In the genomic region with DNA sequence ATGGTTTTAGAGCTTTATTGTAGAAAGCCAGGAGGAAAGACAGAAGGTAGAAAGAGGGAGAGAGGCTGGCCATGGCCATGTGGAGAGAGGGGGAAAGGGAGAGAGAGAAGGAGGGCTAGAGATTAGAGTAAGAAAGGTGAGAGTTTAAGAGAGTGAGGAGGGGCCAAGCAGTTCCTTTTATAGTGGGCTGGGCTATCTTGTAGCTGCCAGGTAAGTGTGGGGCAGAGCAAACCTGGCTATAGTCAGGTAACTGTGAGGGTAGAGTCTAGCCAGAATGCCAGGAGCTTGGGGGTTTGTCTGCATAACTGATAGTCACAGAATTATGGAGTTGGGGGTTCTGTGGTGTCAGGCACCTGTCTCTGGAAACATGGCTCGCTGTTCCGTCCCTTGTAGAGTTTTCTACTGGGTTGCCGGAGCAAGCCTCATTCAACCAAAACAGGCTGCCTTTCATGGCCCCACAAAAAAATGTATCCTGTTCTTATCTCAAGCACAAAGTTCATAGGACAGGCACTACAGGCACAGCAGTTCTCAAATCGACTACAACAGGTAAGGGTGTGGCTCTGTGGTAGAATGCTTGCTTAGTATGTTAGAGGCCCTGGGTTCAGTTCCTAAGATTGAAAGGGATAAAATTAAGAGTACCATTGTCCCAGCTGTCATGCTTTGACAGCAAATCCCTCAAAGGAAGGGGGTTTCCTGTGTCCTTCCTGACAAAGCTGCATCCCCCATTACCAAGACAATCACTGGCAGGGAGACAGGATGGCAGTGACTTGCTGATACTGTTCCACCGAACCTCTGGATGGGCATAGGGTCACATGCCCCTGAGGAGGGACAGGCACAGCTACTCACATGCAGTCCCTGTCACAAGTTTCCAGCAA, we compare ENCODE assay signal across 26 mouse cellular contexts. TPM values are rescaled to one million over a fixed set of nuclear protein-coding genes. Genes with fewer than 3 reads are reported as not detected.
DNase-seq lines count a peak whose midpoint lies in the region; ATAC-seq and TF ChIP-seq lines count a peak whose summit lies in the region.
"Had no signal": no experiment of that assay in that cellular context is flagged by ENCODE, and none has a peak within 500 bp of the region (broad histone marks: within the 10 kb centered on the region; RNA-seq: fewer than 3 reads in every experiment).

No protein-coding gene starts in this region.

- no peaks in the 10 kb centered on the region for H3K4me1 ChIP-seq in liver, embryonic 11.5 days (replicated peaks; ENCODE audit: control insufficient read depth, insufficient read depth, low read length)
- no peaks in the 10 kb centered on the region for H3K4me1 ChIP-seq in liver, postnatal 0 days (ENCODE audit: insufficient read depth)
- H3K4me1 ChIP-seq in intestine, embryonic 16.5 days (ENCODE audit: control insufficient read depth, insufficient read depth, low read length) = 0 out of 2 replicates have a peak, but pooled peaks cover 8% of the 10 kb centered on the region
- peaks cover 15% of the 10 kb centered on the region for H3K4me1 ChIP-seq in small intestine, adult 2 months (ENCODE audit: control insufficient read depth, insufficient read depth, insufficient read length, low read length)
- H3K4me1 ChIP-seq: embryonic facial prominence, embryonic 12.5 days; hindbrain, embryonic 12.5 days; kidney, embryonic 15.5 days; limb, embryonic 10.5 days; limb, embryonic 15.5 days had no signal

- intact Hi-C loops in left cerebral cortex, postnatal 36 days (cut with DNase I) = no loop called here

- H3K9me3 ChIP-seq in liver, embryonic 11.5 days (ENCODE audit: control insufficient read depth, low read length) = peaks cover 4% of the 10 kb centered on the region; the same call in 1 of the 2 replicates
- no peaks in the 10 kb centered on the region for H3K9me3 ChIP-seq in liver, postnatal 0 days (ENCODE audit: low read length)
- no peaks in the 10 kb centered on the region for H3K9me3 ChIP-seq in intestine, embryonic 16.5 days (ENCODE audit: control insufficient read depth, low read length)
- H3K9me3 ChIP-seq: embryonic facial prominence, embryonic 12.5 days; limb, embryonic 10.5 days; limb, embryonic 15.5 days had no signal

- no peaks in the 10 kb centered on the region for H3K36me3 ChIP-seq in liver, embryonic 11.5 days (ENCODE audit: control insufficient read depth, insufficient read depth, low read length)
- H3K36me3 ChIP-seq in liver, postnatal 0 days (replicated peaks; ENCODE audit: insufficient read depth, low read length) = no peaks in the 10 kb centered on the region
- no peaks in the 10 kb centered on the region for H3K36me3 ChIP-seq in intestine, embryonic 16.5 days (ENCODE audit: control insufficient read depth, insufficient read depth, low read length)
- no peaks in the 10 kb centered on the region for H3K36me3 ChIP-seq in small intestine, adult 2 months (ENCODE audit: control insufficient read depth, insufficient read depth, low read length)
- H3K36me3 ChIP-seq: embryonic facial prominence, embryonic 12.5 days; G1E; hindbrain, embryonic 12.5 days; kidney, embryonic 15.5 days; limb, embryonic 10.5 days; limb, embryonic 15.5 days had no signal

- no peak overlapping the region for H3K27ac ChIP-seq in liver, embryonic 11.5 days (ENCODE audit: low read depth, low read length)
- H3K27ac ChIP-seq in liver, postnatal 0 days (ENCODE audit: low read depth) = no peak overlapping the region
- H3K27ac ChIP-seq in intestine, embryonic 16.5 days (ENCODE audit: low read length) = peak overlapping the region; percentile 70
- peak overlapping the region; percentile 79 for H3K27ac ChIP-seq in small intestine, adult 2 months (ENCODE audit: insufficient read depth, low read depth, low read length)
- no peak overlapping the region for H3K27ac ChIP-seq in layer of hippocampus, adult 2 months
- H3K27ac ChIP-seq: embryonic facial prominence, embryonic 12.5 days; gastrocnemius, adult 2 months; hindbrain, embryonic 12.5 days; hindbrain, postnatal 0 days; kidney, embryonic 15.5 days; limb, embryonic 10.5 days; limb, embryonic 15.5 days; liver, embryonic 14.5 days had no signal

- no peak overlapping the region for H3K4me3 ChIP-seq in liver, embryonic 11.5 days (ENCODE audit: low read depth, low read length)
- no peak overlapping the region for H3K4me3 ChIP-seq in liver, postnatal 0 days (ENCODE audit: low read depth, low read length)
- H3K4me3 ChIP-seq in intestine, embryonic 16.5 days (ENCODE audit: low read length) = no peak overlapping the region
- no peak overlapping the region for H3K4me3 ChIP-seq in small intestine, adult 2 months (ENCODE audit: low read depth, low read length)
- no peak overlapping the region for H3K4me3 ChIP-seq in layer of hippocampus, adult 2 months
- H3K4me3 ChIP-seq: embryonic facial prominence, embryonic 12.5 days; gastrocnemius, adult 2 months; hindbrain, embryonic 12.5 days; kidney, embryonic 15.5 days; limb, embryonic 10.5 days; limb, embryonic 15.5 days had no signal

- no peak for TF ChIP-seq CTCF in liver, postnatal 0 days (IDR thresholded peaks at IDR 0.05; ENCODE audit: low read depth)
- TF ChIP-seq CTCF in small intestine, adult 2 months (IDR thresholded peaks at IDR 0.05; ENCODE audit: extremely low read depth, insufficient read length, insufficient replicate concordance, low read depth, low read length) = no peak
- no peak for TF ChIP-seq CTCF in layer of hippocampus, adult 2 months (conservative IDR thresholded peaks at IDR 0.05)

- no peak for TF ChIP-seq EP300 in liver, postnatal 0 days (IDR thresholded peaks at IDR 0.05; ENCODE audit: low read depth)

- ATAC-seq in liver, embryonic 11.5 days (replicated peaks; ENCODE audit: low FRiP score) = no peak
- no peak for ATAC-seq in liver, postnatal 0 days
- peak; percentile 97 for ATAC-seq in intestine, embryonic 16.5 days
- ATAC-seq: forebrain, embryonic 14.5 days; hindbrain, postnatal 0 days; midbrain, embryonic 16.5 days had no signal

- no peak overlapping the region for H3K9ac ChIP-seq in liver, embryonic 11.5 days (ENCODE audit: low read depth, low read length)
- no peak overlapping the region for H3K9ac ChIP-seq in liver, postnatal 0 days (replicated peaks)
- H3K9ac ChIP-seq in intestine, embryonic 16.5 days (ENCODE audit: low read depth, low read length) = no peak overlapping the region
- H3K9ac ChIP-seq: embryonic facial prominence, embryonic 12.5 days; hindbrain, embryonic 12.5 days; kidney, embryonic 15.5 days; limb, embryonic 15.5 days; liver, embryonic 14.5 days had no signal

- 69% methylated on average over 5 of the region's 5 CpGs for whole genome bisulfite sequencing in liver, embryonic 11.5 days
- 58% methylated on average over 5 of the region's 5 CpGs for WGBS in liver, postnatal 0 days (ENCODE audit: insufficient replicate concordance)
- 63% methylated on average over 5 of the region's 5 CpGs for WGBS in intestine, embryonic 16.5 days
- WGBS in small intestine, adult 2 months = 28% methylated on average over 5 of the region's 5 CpGs

- H3K4me2 ChIP-seq in liver, embryonic 11.5 days = no peak overlapping the region
- H3K4me2 ChIP-seq in liver, postnatal 0 days (ENCODE audit: low read depth, low read length) = no peak overlapping the region
- H3K4me2 ChIP-seq in intestine, embryonic 16.5 days (ENCODE audit: low read depth, low read length) = peak overlapping the region; percentile 30; the same call in 1 of the 2 replicates
- H3K4me2 ChIP-seq: embryonic facial prominence, embryonic 12.5 days; hindbrain, embryonic 12.5 days; kidney, embryonic 15.5 days; limb, embryonic 15.5 days; midbrain, embryonic 11.5 days had no signal

- H3K27me3 ChIP-seq in liver, embryonic 11.5 days (replicated peaks; ENCODE audit: control insufficient read depth, insufficient read depth, low read length) = no peaks in the 10 kb centered on the region
- no peaks in the 10 kb centered on the region for H3K27me3 ChIP-seq in liver, postnatal 0 days (ENCODE audit: insufficient read depth, low read length)
- no peaks in the 10 kb centered on the region for H3K27me3 ChIP-seq in intestine, embryonic 16.5 days (replicated peaks; ENCODE audit: control insufficient read depth, insufficient read depth, low read length)
- H3K27me3 ChIP-seq in small intestine, adult 2 months (ENCODE audit: control insufficient read depth, insufficient read depth, low read length) = 0 out of 2 replicates have a peak, but pooled peaks cover 3% of the 10 kb centered on the region
- H3K27me3 ChIP-seq: embryonic facial prominence, embryonic 12.5 days; hindbrain, embryonic 12.5 days; kidney, embryonic 15.5 days; limb, embryonic 15.5 days had no signal

- DNase-seq in liver, embryonic 11.5 days (ENCODE audit: low spot score) = peak; percentile 22
- no peak for DNase-seq in liver, postnatal 0 days
- peak; percentile 58 for DNase-seq in lung, postnatal 10 days
- no peak for DNase-seq in cerebellum, adult 18-20 months
- no peak for DNase-seq in left cerebral cortex, postnatal 36 days (ENCODE audit: low spot score in 2 of 2)
- DNase-seq in layer of hippocampus, adult 2 months (ENCODE audit: low spot score in 2 of 2) = no peak
- DNase-seq: adrenal gland, postnatal 10 days; cerebellum, adult 9-11 months; embryo, embryonic 11 days; gastrocnemius, adult 2 months; kidney, adult 11 months; kidney, postnatal 36 days had no signal

- TF ChIP-seq POLR2A in small intestine, adult 2 months (IDR thresholded peaks at IDR 0.05; ENCODE audit: low read depth, low read length) = no peak

RNA-seq across cellular contexts. Expression of gene 2210016F16Rik, which starts 12.5 kb away (rescaled TPM):
- polyA plus RNA-seq in liver, embryonic 11.5 days (2014; fragmentation: Nextera tagmentation; extraction: Ambion mirVana) = 39.3 and 39.6 TPM in 2 replicates
- 15.4 and 16.6 TPM in 2 replicates for polyA plus RNA-seq in liver, postnatal 0 days (2015; fragmentation: Nextera tagmentation; extraction: Ambion mirVana)
- polyA plus RNA-seq in intestine, embryonic 16.5 days (2015; fragmentation: Nextera tagmentation; extraction: Ambion mirVana) = 48.7 and 55.7 TPM in 2 replicates
- 44.2 and 171 TPM in 2 replicates for polyA plus RNA-seq in small intestine, adult 2 months (2012; rRNA removed)
- 1 to 10 TPM; 7.1 to 7.4 TPM for total RNA-seq in left cerebral cortex, postnatal 36 days (2021)
- 1 to 10 TPM; 6.7 to 7.6 TPM for total RNA-seq in layer of hippocampus, adult 2 months (2021)

RNA-seq across cellular contexts. Expression of gene Kif27, which starts 13.6 kb away (rescaled TPM):
- polyA plus RNA-seq in liver, embryonic 11.5 days (2014; fragmentation: Nextera tagmentation; extraction: Ambion mirVana) = 0.11 and 0.40 TPM in 2 replicates
- 0.02 and 0.05 TPM in 2 replicates for polyA plus RNA-seq in liver, postnatal 0 days (2015; fragmentation: Nextera tagmentation; extraction: Ambion mirVana)
- 0.32 and 0.66 TPM in 2 replicates for polyA plus RNA-seq in intestine, embryonic 16.5 days (2015; fragmentation: Nextera tagmentation; extraction: Ambion mirVana)
- polyA plus RNA-seq in small intestine, adult 2 months (2012; rRNA removed) = 0.03 and 0.32 TPM in 2 replicates
- total RNA-seq in left cerebral cortex, postnatal 36 days (2021) = 1 to 10 TPM; 2.7 to 3.2 TPM
- total RNA-seq in layer of hippocampus, adult 2 months (2021) = 1 to 10 TPM; 3.3 TPM
- total RNA-seq: neutrophil, adult 5-6 weeks had no signal
- polyA plus RNA-seq: G1E had no signal

RNA-seq across cellular contexts. Expression of gene Rmi1, which starts 29.5 kb away (rescaled TPM):
- 32.6 and 32.9 TPM in 2 replicates for polyA plus RNA-seq in liver, embryonic 11.5 days (2014; fragmentation: Nextera tagmentation; extraction: Ambion mirVana)
- 9.0 and 9.8 TPM in 2 replicates for polyA plus RNA-seq in liver, postnatal 0 days (2015; fragmentation: Nextera tagmentation; extraction: Ambion mirVana)
- polyA plus RNA-seq in intestine, embryonic 16.5 days (2015; fragmentation: Nextera tagmentation; extraction: Ambion mirVana) = 20.2 and 20.8 TPM in 2 replicates
- 2.8 and 5.5 TPM in 2 replicates for polyA plus RNA-seq in small intestine, adult 2 months (2012; rRNA removed)
- total RNA-seq in left cerebral cortex, postnatal 36 days (2021) = 10 to 100 TPM; 11.6 to 13.8 TPM
- total RNA-seq in layer of hippocampus, adult 2 months (2021) = 10 to 100 TPM; 16.8 to 17.9 TPM

RNA-seq across cellular contexts. Expression of gene Hnrnpk, which starts 30.6 kb away (rescaled TPM):
- polyA plus RNA-seq in liver, embryonic 11.5 days (2014; fragmentation: Nextera tagmentation; extraction: Ambion mirVana) = 1,515 and 1,628 TPM in 2 replicates
- 332 and 351 TPM in 2 replicates for polyA plus RNA-seq in liver, postnatal 0 days (2015; fragmentation: Nextera tagmentation; extraction: Ambion mirVana)
- 1,107 and 1,211 TPM in 2 replicates for polyA plus RNA-seq in intestine, embryonic 16.5 days (2015; fragmentation: Nextera tagmentation; extraction: Ambion mirVana)
- 36.9 and 97.8 TPM in 2 replicates for polyA plus RNA-seq in small intestine, adult 2 months (2012; rRNA removed)
- 100 to 1,000 TPM; 576 to 584 TPM for total RNA-seq in left cerebral cortex, postnatal 36 days (2021)
- 100 to 1,000 TPM; 660 to 681 TPM for total RNA-seq in layer of hippocampus, adult 2 months (2021)

Comparison
In these comparisons a context has a peak if more than half of its experiments do, and no peak if none do; other contexts are left out.
1. DNase-seq: peak in liver, embryonic 11.5 days (single experiment) and lung, postnatal 10 days (single experiment); none in liver, postnatal 0 days (single experiment), cerebellum, adult 18-20 months (0 of 2), left cerebral cortex, postnatal 36 days (0 of 2) and layer of hippocampus, adult 2 months (0 of 2).
2. H3K27ac ChIP-seq: peak in intestine, embryonic 16.5 days (single experiment) and small intestine, adult 2 months (single experiment); none in liver, embryonic 11.5 days (single experiment), liver, postnatal 0 days (single experiment) and layer of hippocampus, adult 2 months (single experiment).